Mouse (Mus musculus): Measurements from ENCODE around the gene Krt9. TPM values are rescaled to one million over a fixed set of nuclear protein-coding genes. Genes with fewer than 3 reads are reported as not detected.
"Not testable (repeated sequence)": the region's sequence is repeated elsewhere in the genome, so short reads cannot be mapped to it uniquely, and the experiment has no call there.

Gene Krt9
- total RNA-seq (2015) (not detected in 2 replicates), total RNA-seq (2017) (0.04 TPM in 1 of 2 replicates, not detected in the other)

DNA sequence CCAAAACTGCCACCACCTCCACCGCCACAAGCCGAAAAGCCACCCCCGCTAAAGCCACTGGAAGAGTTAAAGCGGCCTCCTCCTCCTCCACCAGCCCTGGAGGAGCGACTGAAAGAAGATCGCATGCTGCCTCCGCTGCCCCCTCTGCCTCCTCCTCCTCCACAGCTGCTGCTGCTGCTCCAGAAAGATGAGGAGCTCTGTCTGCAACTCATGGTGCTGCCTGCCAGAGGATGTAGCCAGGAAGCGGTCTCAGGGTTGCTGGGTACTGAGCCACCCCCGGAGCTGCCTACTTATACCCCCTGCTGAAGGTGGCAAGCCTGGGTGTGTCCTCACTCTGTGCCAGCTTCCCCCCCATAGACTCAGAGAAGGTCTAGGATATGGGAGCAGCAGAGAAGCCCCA is at the start of gene Krt9:
Krt9 (minus strand) TSS at position 255 of the 400 bp plus-strand sequence.
- ATAC-seq (ENCODE audit: poor library complexity, severe bottlenecking), result no peak

DNA sequence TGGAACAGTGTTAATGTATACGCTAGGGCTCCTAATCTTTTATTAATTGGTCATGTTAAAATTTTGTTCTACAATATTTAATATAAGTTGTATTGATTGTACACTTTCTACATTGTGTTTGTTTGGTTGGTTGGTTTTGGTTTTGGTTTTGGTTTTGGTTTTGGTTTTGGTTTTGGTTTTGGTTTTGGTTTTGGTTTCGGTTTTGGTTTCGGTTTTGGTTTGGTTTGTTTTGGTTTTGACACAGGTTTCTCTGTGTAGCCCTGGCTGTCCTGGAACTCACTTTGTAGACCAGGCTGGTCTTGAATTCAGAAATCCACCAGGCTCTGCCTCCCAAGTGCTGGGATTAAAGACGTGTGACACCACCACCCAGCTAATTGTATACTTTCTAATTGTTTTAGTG is 47.2 kb upstream of the Krt9 start:
- ATAC-seq (ENCODE audit: poor library complexity, severe bottlenecking), result not testable (repeated sequence)

DNA sequence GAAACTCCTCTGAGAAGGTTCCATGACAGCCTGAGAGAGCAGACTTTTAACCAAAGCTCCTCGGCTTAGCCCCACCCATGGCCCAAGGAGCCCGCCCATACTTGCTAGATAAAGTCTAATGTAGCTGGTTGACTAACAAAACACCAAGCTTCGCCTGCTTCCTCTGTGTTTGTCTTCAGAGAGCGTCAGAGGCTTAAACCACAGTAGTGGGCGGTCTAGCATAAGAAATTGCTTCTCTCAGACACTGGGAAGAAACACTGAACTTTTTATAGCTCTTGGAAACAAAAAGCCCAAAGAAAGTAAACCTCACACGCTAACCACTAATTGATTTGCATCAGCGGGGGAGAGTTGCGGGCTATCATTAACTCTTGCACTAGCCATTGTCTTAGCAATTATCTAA is 28.7 kb upstream of the Krt9 start:
- peak; percentile 35; the same call in 1 of the 2 replicates for ATAC-seq (ENCODE audit: poor library complexity, severe bottlenecking)

GRCm38 (mm10) chr11:100219304-100219703 is 26.3 kb upstream of the Krt9 start:
- ATAC-seq (ENCODE audit: poor library complexity, severe bottlenecking), result no peak

- no peak for ATAC-seq (ENCODE audit: poor library complexity, severe bottlenecking)
These were observed 15.5 kb upstream of the Krt9 start for GRCm38 (mm10) chr11:100208542-100208941.

DNA sequence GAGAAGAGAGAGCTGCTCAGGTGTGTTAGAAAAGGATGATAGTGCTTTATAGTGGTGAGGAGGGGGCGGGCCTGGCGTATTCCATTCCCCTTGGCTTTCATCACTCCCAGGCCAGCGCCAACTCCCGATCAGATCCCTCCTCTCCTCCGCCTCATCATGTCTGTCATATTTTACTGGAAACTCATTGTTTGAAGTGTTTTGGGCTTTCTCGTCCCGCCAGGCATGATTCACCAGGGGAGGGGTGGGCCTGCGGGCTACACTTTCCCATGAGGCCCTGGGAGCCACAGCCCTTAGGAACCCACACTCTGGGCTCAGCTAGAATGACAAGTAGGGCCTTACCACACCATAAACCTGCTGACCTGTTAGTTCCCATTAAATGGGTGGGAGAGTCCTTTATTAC is 14.5 kb upstream of the Krt9 start, which contains the start of gene Krt14:
Krt14 (minus strand) TSS at position 51 of the 400 bp plus-strand sequence.
- no peak for ATAC-seq (ENCODE audit: poor library complexity, severe bottlenecking)

- ATAC-seq (ENCODE audit: poor library complexity, severe bottlenecking), result no peak
These were observed 10.4 kb upstream of the Krt9 start for GRCm38 (mm10) chr11:100203448-100203847.

DNA sequence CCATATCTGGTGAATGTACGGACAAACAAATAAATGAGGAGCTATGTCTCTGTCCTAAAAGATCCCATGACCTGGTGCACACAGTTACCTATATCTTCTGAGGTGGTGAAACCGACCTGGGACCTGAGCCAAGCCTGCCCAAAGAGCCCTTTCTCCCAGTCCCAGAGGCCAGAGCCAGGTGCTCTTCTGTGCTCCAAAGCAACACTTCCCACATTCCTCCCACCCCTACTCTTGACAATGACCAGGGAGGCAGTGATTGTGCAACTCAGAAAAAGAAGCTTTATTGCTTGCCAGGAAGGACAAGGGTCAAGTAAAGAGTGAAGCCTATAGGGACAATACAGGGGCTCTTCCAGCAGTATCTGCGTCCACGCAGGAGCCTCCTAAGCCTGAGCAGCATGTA is 9.9 kb upstream of the Krt9 start:
- no peak for ATAC-seq (ENCODE audit: poor library complexity, severe bottlenecking)

DNA sequence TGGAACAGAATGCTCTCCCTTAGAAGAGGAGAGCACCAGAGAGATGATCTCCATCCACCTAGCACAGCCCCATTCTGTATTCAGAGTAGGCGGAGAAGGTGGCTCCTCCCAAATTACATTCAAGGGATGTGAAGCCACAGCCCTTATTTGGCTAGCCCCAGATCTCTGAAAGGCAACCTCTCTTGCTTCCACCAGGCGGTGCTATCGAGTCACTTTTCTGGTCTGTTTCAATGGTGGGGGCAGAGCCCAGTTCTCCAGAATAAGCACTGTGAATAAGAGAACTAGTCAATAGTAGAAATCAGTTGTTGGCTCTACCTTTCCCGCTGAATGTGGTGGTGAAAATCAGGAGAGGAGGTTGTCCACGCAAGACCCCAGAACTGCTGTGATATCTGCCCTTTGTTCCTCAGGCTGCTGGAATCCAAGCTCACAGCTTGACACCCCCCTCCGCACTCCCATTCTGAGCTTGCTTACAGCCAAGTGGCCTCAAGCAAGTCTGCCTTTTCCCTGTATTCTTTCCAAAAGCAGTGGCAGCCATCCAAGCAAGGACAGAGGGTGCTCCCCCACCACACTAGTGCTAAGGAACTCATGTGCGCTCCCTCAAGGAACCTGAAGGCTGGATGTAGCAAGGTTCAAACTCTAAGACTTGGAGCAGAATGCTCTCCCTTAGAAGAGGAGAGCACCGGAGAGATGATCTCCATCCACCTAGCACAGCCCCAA is 7.2 kb upstream of the Krt9 start:
- no peak; the same call in 1 of the 2 replicates for ATAC-seq (ENCODE audit: poor library complexity, severe bottlenecking)

DNA sequence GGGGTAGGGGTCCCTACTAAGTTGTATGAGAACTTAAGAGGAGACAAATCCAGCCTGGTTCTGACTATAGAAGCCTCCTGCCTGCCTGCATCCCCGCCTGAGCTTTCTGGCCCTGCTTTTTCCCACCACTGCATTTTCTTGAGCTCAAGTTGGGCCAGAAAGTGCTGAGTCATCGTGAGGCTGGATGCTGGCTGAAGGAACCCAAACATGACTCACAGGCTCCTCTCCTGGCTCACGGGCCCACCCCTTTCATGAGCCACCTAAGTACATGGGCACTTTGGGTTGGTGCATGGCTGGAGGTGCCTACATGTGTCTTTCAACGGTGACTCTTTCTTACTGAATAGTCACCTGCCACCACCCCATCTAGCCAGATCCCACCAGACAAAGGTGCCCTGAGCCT is 5.6 kb upstream of the Krt9 start:
- no peak for ATAC-seq (ENCODE audit: poor library complexity, severe bottlenecking)

DNA sequence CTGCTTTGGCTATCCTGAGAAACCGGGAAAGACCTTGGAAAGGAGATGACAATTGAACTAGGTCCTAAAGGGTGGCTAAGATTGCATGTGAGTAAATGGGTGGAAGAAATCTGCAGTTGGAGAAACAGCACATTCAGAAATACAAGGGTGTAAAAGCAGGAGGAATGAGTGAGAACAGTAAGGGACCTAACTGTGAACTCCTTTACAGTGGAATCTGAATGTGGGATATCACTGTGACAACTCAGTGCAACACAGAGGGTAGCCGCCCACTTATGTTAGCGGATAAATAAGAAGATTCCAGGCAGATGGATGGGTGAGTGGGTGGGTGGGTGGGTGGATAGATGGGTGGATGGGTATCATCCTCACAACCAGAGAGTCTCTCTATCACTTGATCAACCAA is 1.2 kb downstream of the Krt9 start:
- no peak for ATAC-seq (ENCODE audit: poor library complexity, severe bottlenecking)

DNA sequence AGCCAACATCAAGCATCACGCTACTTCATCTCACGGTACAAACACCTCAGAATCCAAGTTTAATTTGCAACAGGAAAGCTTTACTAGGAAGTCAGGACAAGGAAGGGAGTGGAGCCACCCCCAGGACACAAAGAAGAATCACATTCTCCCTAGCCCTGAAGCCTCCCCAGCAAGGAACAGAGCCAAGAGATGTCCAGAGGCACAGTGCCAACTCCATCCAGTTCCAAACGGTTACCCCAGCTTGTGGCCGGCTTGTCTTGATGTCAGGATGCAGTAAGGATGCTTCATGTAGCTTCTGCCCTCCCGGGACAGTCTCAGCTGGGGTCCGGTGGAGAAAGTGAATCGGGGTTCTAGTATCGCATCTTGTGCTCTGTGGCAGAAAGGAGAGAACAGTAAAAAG is 6.3 kb downstream of the Krt9 start:
- no peak for ATAC-seq (ENCODE audit: poor library complexity, severe bottlenecking)

DNA sequence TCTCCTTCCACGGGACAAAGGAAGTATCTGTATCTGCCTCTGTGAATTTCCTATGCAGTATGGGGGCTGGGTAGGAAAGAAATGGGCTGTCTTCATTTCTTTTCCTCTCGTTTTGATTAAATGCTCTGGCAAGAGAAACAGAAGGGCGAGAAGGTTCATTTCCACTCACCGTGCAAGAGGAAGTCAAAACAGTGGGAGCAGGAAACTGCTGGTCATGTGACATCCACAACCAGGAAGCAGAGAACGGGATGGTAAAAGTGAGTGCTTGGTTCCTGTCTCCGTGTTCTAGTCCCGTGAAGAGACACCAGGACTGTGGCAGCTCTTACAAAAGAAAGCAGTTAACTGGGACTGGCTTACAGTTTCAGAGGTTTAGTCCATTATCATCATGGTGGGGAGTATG is 11.3 kb downstream of the Krt9 start:
- ATAC-seq (ENCODE audit: poor library complexity, severe bottlenecking), result no peak

GRCm38 (mm10) chr11:100179260-100179659 is 13.8 kb downstream of the Krt9 start:
- ATAC-seq (ENCODE audit: poor library complexity, severe bottlenecking), result no peak

DNA sequence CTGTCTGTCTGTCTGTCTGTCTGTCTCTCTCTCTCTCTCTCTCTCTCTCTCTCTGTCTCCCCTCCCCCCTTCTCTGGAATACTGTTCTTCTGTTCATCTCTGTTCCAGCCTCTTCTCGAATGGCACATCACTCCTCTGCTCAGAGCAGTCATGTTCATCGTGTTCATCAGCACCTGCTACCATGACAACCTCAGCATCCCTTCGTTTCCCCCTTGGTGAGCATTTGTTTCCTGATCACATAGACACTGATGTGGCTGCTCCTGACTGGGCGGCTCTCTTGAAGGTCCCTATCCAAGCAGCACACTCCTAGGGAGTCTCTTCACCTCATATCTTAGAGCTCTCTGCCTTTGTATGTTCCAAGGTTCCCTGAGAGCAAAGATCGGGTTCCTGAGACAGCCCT is 14.7 kb downstream of the Krt9 start:
- no peak for ATAC-seq (ENCODE audit: poor library complexity, severe bottlenecking)

DNA sequence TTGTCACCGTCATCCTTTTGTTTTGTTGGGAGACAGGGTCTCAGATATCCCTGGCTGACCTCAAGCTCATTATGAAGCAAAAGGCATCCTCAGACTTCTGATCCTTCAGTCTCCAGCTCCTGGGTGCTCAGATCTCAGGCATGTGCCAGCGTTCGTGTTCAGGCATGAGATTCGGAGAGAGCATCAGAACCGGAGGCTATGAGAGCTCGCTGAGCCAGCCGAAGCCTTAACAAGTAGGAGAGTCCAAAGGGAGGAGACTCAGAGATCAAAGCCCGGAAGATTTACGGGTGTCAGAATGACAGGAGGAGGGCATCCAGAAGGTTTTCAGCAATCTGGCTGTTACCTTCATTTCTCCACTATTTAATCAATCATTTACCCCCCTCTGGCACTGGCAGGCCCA is 16.3 kb downstream of the Krt9 start:
- no peak for ATAC-seq (ENCODE audit: poor library complexity, severe bottlenecking)

DNA sequence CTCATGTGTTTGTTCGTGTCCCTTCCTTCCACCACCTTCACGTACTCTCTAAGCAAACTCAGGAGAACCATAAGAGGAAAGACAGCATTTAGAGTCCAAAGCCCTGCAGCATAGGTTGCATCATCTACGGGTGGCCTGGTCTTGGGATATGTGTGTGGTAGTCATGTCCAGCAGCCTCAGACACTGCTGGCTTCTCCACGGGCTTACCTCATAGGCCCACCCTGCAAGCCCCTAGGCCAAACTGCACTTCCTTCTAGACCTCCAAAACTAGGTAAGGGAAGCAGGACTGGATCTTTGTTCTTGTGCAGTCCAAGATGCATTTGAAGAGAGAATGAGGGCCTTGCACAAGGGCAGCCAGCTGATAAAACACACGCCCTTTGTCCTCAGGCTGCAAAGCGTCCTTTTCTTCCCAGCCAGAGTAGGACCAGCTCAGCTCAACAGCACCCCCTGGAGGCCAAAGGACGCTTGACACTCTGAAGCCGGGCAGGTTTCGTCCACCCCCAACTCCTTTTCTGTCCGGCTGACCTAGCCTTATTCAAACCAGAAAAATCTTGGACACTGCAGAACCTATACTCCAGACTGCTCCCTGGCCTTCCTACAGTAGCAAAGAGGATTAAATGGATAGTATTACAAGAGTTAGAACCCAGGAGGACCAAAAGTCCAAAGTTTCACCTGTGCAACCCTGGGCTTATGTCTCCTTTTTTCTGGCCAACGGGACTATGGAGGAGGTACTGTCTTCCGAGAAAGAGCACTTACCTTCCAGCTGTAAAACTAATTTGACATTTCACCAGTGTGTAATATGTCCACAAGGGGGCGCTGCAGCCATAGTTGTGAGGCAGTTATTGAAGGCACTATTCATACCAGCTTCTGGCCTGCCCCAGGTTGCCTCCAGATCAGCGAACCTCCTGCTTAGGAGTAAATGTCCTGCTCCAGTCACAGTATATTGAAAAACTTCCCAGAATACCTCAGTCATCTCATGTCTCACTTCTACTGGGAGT is 24.0 kb downstream of the Krt9 start:
- ATAC-seq (ENCODE audit: poor library complexity, severe bottlenecking), result peak; percentile 71

- no peak for ATAC-seq (ENCODE audit: poor library complexity, severe bottlenecking)
These were observed 25.0 kb downstream of the Krt9 start for GRCm38 (mm10) chr11:100168071-100168470.

- ATAC-seq (ENCODE audit: poor library complexity, severe bottlenecking), result no peak
These were observed 28.7 kb downstream of the Krt9 start for GRCm38 (mm10) chr11:100164392-100164791.

DNA sequence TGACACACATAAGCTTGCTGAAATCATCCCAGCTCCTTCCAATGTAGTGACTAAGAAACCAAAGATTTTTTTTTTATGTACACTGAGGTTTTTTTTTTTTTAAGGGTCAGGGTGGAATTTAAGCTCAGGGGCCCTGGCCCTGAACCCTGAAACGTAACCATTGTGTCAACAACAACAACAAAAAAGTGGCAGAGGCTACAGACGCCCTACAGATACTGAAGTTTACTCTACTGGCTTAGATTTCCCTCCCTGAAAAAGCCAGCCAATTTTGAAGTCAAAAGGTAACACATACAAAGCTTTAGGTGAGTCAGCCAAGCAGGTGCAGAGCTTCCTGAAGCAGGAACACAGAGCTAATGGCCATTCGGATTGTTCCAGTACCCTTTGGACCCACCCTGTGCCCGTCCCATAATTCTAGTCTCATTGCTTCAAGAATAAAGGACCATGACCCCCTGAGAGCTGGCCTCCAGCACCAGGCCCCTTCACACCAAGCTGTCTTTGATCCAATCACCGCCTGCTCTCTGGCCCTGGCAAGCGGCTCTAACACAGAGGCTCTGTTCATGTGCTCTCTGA is 35.1 kb downstream of the Krt9 start:
- no peak for ATAC-seq (ENCODE audit: poor library complexity, severe bottlenecking)

DNA sequence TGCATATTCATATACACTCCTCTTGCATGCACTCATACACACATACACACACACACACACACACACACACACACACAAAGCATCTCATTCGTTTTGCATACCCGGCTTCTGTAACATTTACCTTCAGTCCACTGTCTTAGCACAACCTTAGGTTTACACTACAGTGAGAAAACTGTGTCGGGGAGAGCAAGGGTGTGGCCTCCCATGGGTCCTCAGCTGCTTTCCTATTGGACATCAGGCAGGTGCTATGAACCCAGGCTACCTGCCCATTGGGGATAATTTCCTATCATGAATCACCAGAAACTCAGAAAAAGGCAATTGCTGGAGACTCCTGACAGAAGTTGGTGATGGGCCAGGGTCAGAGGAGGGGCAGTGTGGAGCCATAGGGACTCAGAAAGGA is 35.7 kb downstream of the Krt9 start:
- no peak for ATAC-seq (ENCODE audit: poor library complexity, severe bottlenecking)
